26 mouse cellular contexts compared by ENCODE assay signal in the genomic region with DNA sequence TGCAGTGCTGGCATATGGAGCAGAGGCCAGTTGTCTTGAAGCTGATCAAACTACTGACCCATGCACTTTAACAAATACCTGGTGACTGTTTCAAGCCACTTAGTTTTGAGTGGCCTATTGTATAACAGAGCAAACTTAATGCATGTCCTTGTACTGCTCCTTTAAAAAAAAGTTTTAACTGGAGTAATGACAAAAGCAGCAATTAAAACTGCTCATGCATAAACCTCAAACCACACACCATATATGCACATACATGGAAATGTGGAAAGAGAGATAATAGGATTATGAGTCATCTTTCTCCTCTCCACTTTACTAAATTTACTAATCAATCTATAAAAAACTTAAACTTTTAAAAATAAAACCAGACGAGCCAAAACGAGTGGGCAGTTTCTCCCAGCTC. TPM values are rescaled to one million over a fixed set of nuclear protein-coding genes. Genes with fewer than 3 reads are reported as not detected.
A peak's percentile ranks its signal among the peaks of the same experiment; 100 is the strongest.
DNase-seq lines count a peak whose midpoint lies in the region; ATAC-seq lines count a peak whose summit lies in the region.
"Had no signal": no experiment of that assay in that cellular context is flagged by ENCODE, and none has a peak within 500 bp of the region (broad histone marks: within the 10 kb centered on the region; RNA-seq: fewer than 3 reads in every experiment).

No protein-coding gene starts in this region.

- H3K4me1 ChIP-seq in kidney, embryonic 15.5 days, result peaks cover 7% of the 10 kb centered on the region
- H3K4me1 ChIP-seq in megakaryocyte, embryonic 14.5 days, result peaks cover 65% of the 10 kb centered on the region
- H3K4me1 ChIP-seq: embryonic facial prominence, embryonic 13.5 days; embryonic facial prominence, embryonic 15.5 days; forebrain, embryonic 10.5 days; forebrain, embryonic 12.5 days had no signal

- no peaks in the 10 kb centered on the region for H3K9me3 ChIP-seq in kidney, embryonic 15.5 days (replicated peaks)
- no peaks in the 10 kb centered on the region for H3K9me3 ChIP-seq in megakaryocyte, embryonic 14.5 days
- H3K9me3 ChIP-seq: embryonic facial prominence, embryonic 13.5 days; embryonic facial prominence, embryonic 15.5 days; forebrain, embryonic 10.5 days; forebrain, embryonic 12.5 days had no signal

- no peak overlapping the region for H3K9ac ChIP-seq in kidney, embryonic 15.5 days
- H3K9ac ChIP-seq: embryonic facial prominence, embryonic 13.5 days; embryonic facial prominence, embryonic 15.5 days; forebrain, embryonic 12.5 days had no signal

- no peak for DNase-seq in kidney, adult 18-20 months
- no peak for DNase-seq in yolk sac, embryonic 10.5 days (ENCODE audit: low spot score)
- DNase-seq: adrenal gland, adult 8-10 months; adrenal gland, postnatal 14 days; adrenal gland, postnatal 36 days; cerebellum, adult 11-12 months; cerebellum, adult 2 months; cerebellum, adult 9-10 months; cerebellum, postnatal 25 days; embryo, embryonic 11 days had no signal

- H3K36me3 ChIP-seq in kidney, embryonic 15.5 days, result no peaks in the 10 kb centered on the region
- no peaks in the 10 kb centered on the region for H3K36me3 ChIP-seq in megakaryocyte, embryonic 14.5 days (replicated peaks; ENCODE audit: low read length)
- H3K36me3 ChIP-seq: embryonic facial prominence, embryonic 13.5 days; embryonic facial prominence, embryonic 15.5 days; forebrain, embryonic 10.5 days; forebrain, embryonic 12.5 days had no signal

- H3K27me3 ChIP-seq in kidney, embryonic 15.5 days, result no peaks in the 10 kb centered on the region
- H3K27me3 ChIP-seq in megakaryocyte, embryonic 14.5 days (replicated peaks), result no peaks in the 10 kb centered on the region
- H3K27me3 ChIP-seq: embryonic facial prominence, embryonic 13.5 days; embryonic facial prominence, embryonic 15.5 days; forebrain, embryonic 12.5 days had no signal

- H3K4me2 ChIP-seq in kidney, embryonic 15.5 days, result no peak overlapping the region
- H3K4me2 ChIP-seq: embryonic facial prominence, embryonic 13.5 days; embryonic facial prominence, embryonic 15.5 days; forebrain, embryonic 12.5 days had no signal

- 0 out of 2 replicates have a peak overlapping the region, but pooled peaks have one; percentile 9 for H3K27ac ChIP-seq in kidney, embryonic 15.5 days
- H3K27ac ChIP-seq: embryonic facial prominence, embryonic 13.5 days; embryonic facial prominence, embryonic 15.5 days; forebrain, embryonic 10.5 days; forebrain, embryonic 12.5 days had no signal

- ATAC-seq in kidney, embryonic 15.5 days (replicated peaks; ENCODE audit: low FRiP score), result peak; percentile 60; the same call in 1 of the 2 replicates
- no peak for ATAC-seq in megakaryocyte, adult 5-6 weeks (ENCODE audit: poor library complexity, severe bottlenecking)
- ATAC-seq in common myeloid progenitor, adult 5-6 weeks (replicated peaks; ENCODE audit: low read depth, poor library complexity, severe bottlenecking), result peak; percentile 62
- ATAC-seq: activated CD4-positive, CD25-positive, alpha-beta regulatory T cell, adult 4 months; forebrain, embryonic 14.5 days; forebrain, embryonic 16.5 days had no signal

- no peak overlapping the region for H3K4me3 ChIP-seq in kidney, embryonic 15.5 days (replicated peaks)
- peak overlapping the region; percentile 56 for H3K4me3 ChIP-seq in megakaryocyte, embryonic 14.5 days (replicated peaks)
- H3K4me3 ChIP-seq: embryonic facial prominence, embryonic 13.5 days; embryonic facial prominence, embryonic 15.5 days; erythroblast, embryonic 14.5 days; forebrain, embryonic 10.5 days; forebrain, embryonic 12.5 days had no signal

- WGBS in kidney, embryonic 15.5 days, result 34% methylated on average over 2 of the region's 2 CpGs

RNA-seq across cellular contexts. Expression of gene Lamp5, which starts 43.9 kb away (rescaled TPM):
- polyA plus RNA-seq in kidney, embryonic 15.5 days (2015; fragmentation: Nextera tagmentation; extraction: Ambion mirVana), result 5.2 and 6.8 TPM in 2 replicates
- polyA plus RNA-seq in megakaryocyte, embryonic 14.5 days (2012; ENCODE audit: insufficient read depth, low replicate concordance), result 0.70 TPM in 1 of 2 replicates, not detected in the other
- total RNA-seq in megakaryocyte, adult 5-6 weeks (2015), result not detected in 2 replicates
- not detected in 2 replicates for total RNA-seq in megakaryocyte, adult 5-6 weeks (2017)
- not detected in 2 replicates for total RNA-seq in common myeloid progenitor, adult 5-6 weeks (2017)
- total RNA-seq: adrenal gland, adult 18-20 months; adrenal gland, postnatal 14 days; adrenal gland, postnatal 36 days; ES-E14; MEL had no signal
- polyA plus RNA-seq: activated CD4-positive, CD25-positive, alpha-beta regulatory T cell, adult 4 months; C2C12; erythroblast, embryonic 14.5 days had no signal
